Mouse (Mus musculus) limb, embryonic 12.5 days (tissue): ENCODE measurements around the gene Dnajc2. TPM values are rescaled to one million over a fixed set of nuclear protein-coding genes. Genes with fewer than 3 reads are reported as not detected.

Source experiments
- ATAC-seq: fragments of 200-750 bp; cut with Nextera tagmentation; 2 replicates; pipeline ENCODE4 v1.8.0; 2017; ENCODE audit warnings: low read depth, moderate TSS enrichment; ENCODE audit not compliant: insufficient number of reproducible peaks, insufficient read depth, low FRiP score, low TSS enrichment
- H3K27ac ChIP-seq: fragments of 300-500 bp; sonication (generic); 2 replicates; pipeline ENCODE4 v1.5.1; 2016; ENCODE audit warnings: mild to moderate bottlenecking, moderate library complexity
- H3K27me3 ChIP-seq: fragments of 300-500 bp; sonication (generic); 2 replicates; pipeline ENCODE4 v1.6.1; 2016; ENCODE audit warnings: mild to moderate bottlenecking, moderate library complexity
- H3K36me3 ChIP-seq: fragments of 300-500 bp; sonication (generic); 2 replicates; pipeline ENCODE4 v1.6.1; 2016; ENCODE audit warnings: mild to moderate bottlenecking, moderate library complexity
- H3K4me1 ChIP-seq: fragments of 300-500 bp; sonication (generic); replicated peaks from 2 replicates; pipeline ENCODE4 v1.6.1; 2016
- H3K4me2 ChIP-seq: fragments of 300-500 bp; sonication (generic); 2 replicates; pipeline ENCODE4 v1.6.1; 2016; ENCODE audit warnings: mild to moderate bottlenecking, moderate library complexity
- H3K4me3 ChIP-seq: fragments of 300-500 bp; sonication (generic); replicated peaks from 2 replicates; pipeline ENCODE4 v1.5.1; 2016; ENCODE audit warnings: mild to moderate bottlenecking
- H3K9ac ChIP-seq: fragments of 300-500 bp; sonication (generic); replicated peaks from 2 replicates; pipeline ENCODE4 v1.6.1; 2016; ENCODE audit warnings: mild to moderate bottlenecking, moderate library complexity
- H3K9me3 ChIP-seq: fragments of 300-500 bp; sonication (generic); 2 replicates; pipeline ENCODE4 v1.6.1; 2016; ENCODE audit warnings: mild to moderate bottlenecking, moderate library complexity
- WGBS: fragments of 180-500 bp; shearing (Covaris S2); methylation state at CpG from one replicate; pipeline ENCODE4 v1.1.7; 2016; 5-methylcytosine and 5-hydroxymethylcytosine counted together
- polyA plus RNA-seq: library from polyadenylated mRNA; unstranded; fragments of >200 nt; fragmentation: Nextera tagmentation; extraction: Ambion mirVana; gene quantifications from 2 replicates; pipeline ENCODE4 v1.2.1, GENCODE M21; 2016

Dnajc2 gene
- polyA plus RNA-seq = 79.7 and 81.9 TPM in 2 replicates

DNA sequence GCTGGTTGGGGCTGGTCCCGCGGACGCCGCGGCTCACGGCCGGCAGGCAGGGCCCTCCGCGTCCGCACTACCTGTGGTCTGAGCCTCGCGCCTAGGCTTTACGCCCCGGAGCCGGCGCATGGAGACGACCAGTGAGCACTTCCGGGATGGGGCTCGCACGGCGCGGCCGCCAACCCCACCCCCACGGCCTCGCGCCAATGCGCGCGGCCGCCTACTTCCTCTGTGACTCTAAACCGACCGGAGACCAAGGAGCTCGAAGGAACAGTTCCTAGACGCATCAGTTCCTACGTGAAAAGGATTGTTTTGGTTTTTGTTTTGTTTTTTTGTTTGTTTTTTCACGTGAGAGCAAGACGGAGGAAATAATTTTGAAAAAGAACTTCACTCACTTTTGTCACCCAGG, at the start of gene Dnajc2, which contains the start of gene Psmc2:
Dnajc2 (minus strand) TSS at position 199 of the 400 bp plus-strand sequence.
Psmc2 (plus strand) TSS at position 231 of the 400 bp plus-strand sequence.
- Histone ChIP-seq H3K27me3 (no peaks in the 10 kb centered on the region), H3K9me3 (no peaks in the 10 kb centered on the region), H3K27ac (peak within 1 kb of the TSS; percentile 83), H3K4me1 (peaks cover 25% of the 10 kb centered on the region), H3K36me3 (peaks cover 42% of the 10 kb centered on the region), H3K4me3 (peak within 1 kb of the TSS; percentile 88), H3K9ac (peak within 1 kb of the TSS; percentile 88), H3K4me2 (peak within 1 kb of the TSS; percentile 74)
- peak; percentile 94 for ATAC-seq
- WGBS = under 1% methylated on average over 37 of the region's 37 CpGs

DNA sequence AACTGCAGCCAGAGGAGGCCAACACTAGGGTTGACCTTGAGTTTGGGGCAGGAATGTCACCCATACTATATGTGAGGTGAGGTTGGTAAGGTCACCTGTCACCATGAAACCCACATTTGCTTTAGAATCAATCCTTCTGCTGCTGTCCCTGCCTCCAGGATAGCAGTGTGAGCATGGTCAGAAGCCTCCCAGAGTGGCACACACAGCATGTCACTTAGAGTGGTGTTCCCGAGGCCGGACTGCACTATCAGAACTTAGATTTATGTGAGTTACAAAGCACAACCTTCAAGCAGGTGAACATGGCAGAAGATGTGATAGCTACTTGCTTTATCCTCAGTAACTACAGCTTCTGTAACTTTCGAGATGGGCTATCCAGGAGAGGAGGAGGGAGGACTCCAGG, 46.7 kb upstream of the Dnajc2 start:
- ATAC-seq = no peak
- Histone ChIP-seq H3K27ac (no peak overlapping the region), H3K4me1 (no peaks in the 10 kb centered on the region), H3K4me3 (no peak overlapping the region), H3K27me3 (no peaks in the 10 kb centered on the region), H3K4me2 (no peak overlapping the region), H3K9ac (no peak overlapping the region), H3K36me3 (no peaks in the 10 kb centered on the region), H3K9me3 (no peaks in the 10 kb centered on the region)
- WGBS = 74% methylated on average over 3 of the region's 3 CpGs

DNA sequence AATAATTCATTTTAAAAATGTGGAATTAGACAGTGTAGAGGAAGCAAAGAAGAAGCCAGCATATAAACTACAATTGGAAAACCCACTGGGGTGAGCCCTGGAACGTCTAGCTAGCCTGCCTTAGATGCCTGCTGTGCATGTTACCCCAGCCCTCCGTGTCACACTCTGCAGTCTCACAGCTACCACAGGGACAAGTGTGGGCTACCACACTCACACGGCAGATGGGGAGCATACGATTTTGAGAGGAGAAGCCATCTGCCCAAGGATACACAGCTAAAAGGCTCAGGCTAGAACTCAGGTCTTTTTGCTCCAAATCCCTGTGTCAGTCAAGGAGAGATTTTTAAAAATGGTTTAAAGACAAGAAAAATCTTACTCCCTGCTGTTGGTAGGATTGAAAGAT, 43.8 kb upstream of the Dnajc2 start:
- no peak overlapping the region for H3K9ac ChIP-seq
- H3K27me3 ChIP-seq = no peaks in the 10 kb centered on the region
- H3K4me1 ChIP-seq = no peaks in the 10 kb centered on the region
- no peaks in the 10 kb centered on the region for H3K9me3 ChIP-seq
- no peak overlapping the region for H3K4me2 ChIP-seq
- no peaks in the 10 kb centered on the region for H3K36me3 ChIP-seq
- no peak overlapping the region for H3K27ac ChIP-seq
- ATAC-seq = no peak
- 75% methylated on average over 4 of the region's 4 CpGs for WGBS
- no peak overlapping the region for H3K4me3 ChIP-seq

DNA sequence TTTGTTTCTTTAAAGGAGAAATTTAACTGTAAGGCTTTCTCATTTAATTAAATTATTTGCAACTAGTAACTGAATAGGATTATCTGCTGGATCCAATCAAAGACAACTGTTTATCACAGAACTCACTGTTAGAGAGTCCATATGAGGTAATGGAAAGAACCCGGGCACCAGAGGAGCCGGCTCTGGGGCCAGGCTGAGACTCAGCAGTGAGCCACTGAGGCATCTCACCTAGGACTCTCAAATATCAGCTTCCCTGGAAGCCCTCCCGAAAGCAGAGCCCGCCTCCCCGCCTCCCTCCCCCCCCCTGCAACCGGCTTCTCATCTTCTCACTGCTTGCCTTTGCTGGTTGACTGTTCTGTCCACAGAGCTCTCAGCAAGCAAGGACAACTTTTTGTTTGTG, 42.6 kb upstream of the Dnajc2 start:
- Histone ChIP-seq H3K27me3 (no peaks in the 10 kb centered on the region), H3K27ac (no peak overlapping the region), H3K4me1 (no peaks in the 10 kb centered on the region), H3K9ac (no peak overlapping the region), H3K4me2 (no peak overlapping the region), H3K9me3 (no peaks in the 10 kb centered on the region), H3K4me3 (no peak overlapping the region), H3K36me3 (no peaks in the 10 kb centered on the region)
- WGBS = 12% methylated on average over 6 of the region's 6 CpGs
- ATAC-seq = no peak

DNA sequence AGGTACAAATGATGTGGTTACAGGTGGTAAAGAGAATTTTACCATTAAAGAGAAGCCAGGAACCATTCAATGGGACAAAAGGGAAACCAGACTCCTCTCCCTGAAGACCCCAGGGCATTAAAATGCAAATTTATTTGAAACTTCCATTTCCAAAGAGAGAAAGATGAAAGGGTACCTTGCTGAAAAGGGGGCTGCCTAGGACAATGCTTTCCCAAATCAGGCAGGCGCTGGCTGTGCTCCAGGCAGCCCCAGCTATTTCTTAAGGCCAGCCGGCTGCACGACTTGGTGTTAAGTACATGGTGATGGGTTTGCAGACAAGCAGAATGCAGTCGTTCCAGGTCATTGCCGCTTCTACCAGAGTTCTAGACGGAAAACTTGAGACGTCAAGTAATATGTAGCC, 41.3 kb upstream of the Dnajc2 start:
- WGBS = 47% methylated on average over 7 of the region's 7 CpGs
- H3K4me2 ChIP-seq = no peak overlapping the region
- H3K4me3 ChIP-seq = no peak overlapping the region
- no peaks in the 10 kb centered on the region for H3K4me1 ChIP-seq
- no peak overlapping the region for H3K9ac ChIP-seq
- H3K36me3 ChIP-seq = no peaks in the 10 kb centered on the region
- no peaks in the 10 kb centered on the region for H3K9me3 ChIP-seq
- ATAC-seq = no peak
- H3K27me3 ChIP-seq = no peaks in the 10 kb centered on the region
- H3K27ac ChIP-seq = no peak overlapping the region

DNA sequence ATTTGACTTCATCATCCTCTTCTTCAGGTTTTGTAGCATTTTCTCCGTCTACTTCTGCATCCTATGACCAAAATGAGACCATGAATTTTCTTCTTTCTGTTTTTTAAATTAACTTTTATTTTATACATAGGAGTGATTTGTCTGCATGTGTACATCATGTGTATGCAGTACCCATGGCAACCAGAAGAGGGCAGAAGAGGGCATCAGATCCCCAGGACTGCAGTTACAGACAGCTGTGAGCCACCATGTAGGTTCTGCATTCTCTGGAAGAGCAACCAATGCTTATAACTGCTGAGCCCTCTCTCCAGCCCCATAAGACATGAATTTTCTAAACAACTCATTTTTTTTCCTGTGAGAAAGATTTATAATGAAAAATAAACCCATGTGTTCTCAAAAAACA, 28.9 kb upstream of the Dnajc2 start:
- 39% methylated on average over 1 of the region's 1 CpGs for WGBS
- H3K36me3 ChIP-seq = no peaks in the 10 kb centered on the region
- H3K27ac ChIP-seq = no peak overlapping the region
- H3K4me2 ChIP-seq = no peak overlapping the region
- H3K9me3 ChIP-seq = no peaks in the 10 kb centered on the region
- no peak overlapping the region for H3K9ac ChIP-seq
- H3K4me3 ChIP-seq = no peak overlapping the region
- no peak for ATAC-seq
- H3K4me1 ChIP-seq = peaks cover 3% of the 10 kb centered on the region; the same call in 1 of the 2 replicates
- no peaks in the 10 kb centered on the region for H3K27me3 ChIP-seq

DNA sequence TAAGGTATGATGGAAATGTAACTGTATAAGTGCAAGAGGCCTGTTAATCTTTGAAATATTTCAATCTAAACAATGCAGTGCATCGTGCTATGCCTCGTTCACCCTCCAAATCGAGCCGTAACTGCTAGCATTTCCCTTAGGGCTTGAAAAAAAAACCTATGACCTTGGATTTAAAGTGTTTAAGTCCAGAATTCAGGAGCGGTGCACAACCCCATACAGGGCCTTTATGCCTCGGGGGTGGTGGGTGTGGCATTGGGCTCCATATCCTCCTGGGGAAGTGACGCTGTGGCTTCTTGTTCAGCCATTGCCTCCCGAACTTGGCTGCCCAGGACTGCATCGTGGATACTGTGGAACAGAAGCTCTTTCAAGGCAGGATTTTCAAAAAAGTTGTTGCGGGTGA, 25.9 kb upstream of the Dnajc2 start:
- ATAC-seq = no peak
- Histone ChIP-seq H3K4me1 (peaks cover under 1% of the 10 kb centered on the region; the same call in 1 of the 2 replicates), H3K4me2 (no peak overlapping the region), H3K27me3 (no peaks in the 10 kb centered on the region), H3K36me3 (no peaks in the 10 kb centered on the region), H3K9ac (no peak overlapping the region), H3K27ac (no peak overlapping the region), H3K4me3 (no peak overlapping the region), H3K9me3 (no peaks in the 10 kb centered on the region)
- 74% methylated on average over 10 of the region's 10 CpGs for WGBS

DNA sequence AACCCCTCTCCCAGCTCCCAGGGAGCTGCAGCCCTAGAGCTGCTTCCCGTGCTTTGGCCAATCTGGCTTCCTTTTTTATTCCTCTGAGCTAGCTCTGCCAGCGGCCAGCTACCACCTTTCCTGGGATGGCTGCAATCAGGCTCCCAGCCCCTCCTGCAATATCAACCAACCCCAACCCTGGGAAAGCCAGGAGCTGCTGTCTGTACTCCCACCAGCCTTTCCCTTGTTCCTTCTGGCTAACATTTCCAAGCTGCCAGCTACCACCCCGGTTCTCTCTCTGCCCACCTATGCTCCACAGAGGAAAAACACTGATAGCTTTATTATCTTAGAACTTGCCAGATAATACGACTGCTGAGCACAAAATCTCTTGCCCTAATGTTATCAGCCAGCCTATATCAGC, 19.8 kb upstream of the Dnajc2 start:
- Histone ChIP-seq H3K4me2 (no peak overlapping the region), H3K4me3 (no peak overlapping the region), H3K4me1 (no peaks in the 10 kb centered on the region), H3K36me3 (peaks cover 44% of the 10 kb centered on the region), H3K27me3 (no peaks in the 10 kb centered on the region), H3K9ac (no peak overlapping the region), H3K27ac (no peak overlapping the region), H3K9me3 (no peaks in the 10 kb centered on the region)
- WGBS = 83% methylated on average over 4 of the region's 4 CpGs
- ATAC-seq = no peak

DNA sequence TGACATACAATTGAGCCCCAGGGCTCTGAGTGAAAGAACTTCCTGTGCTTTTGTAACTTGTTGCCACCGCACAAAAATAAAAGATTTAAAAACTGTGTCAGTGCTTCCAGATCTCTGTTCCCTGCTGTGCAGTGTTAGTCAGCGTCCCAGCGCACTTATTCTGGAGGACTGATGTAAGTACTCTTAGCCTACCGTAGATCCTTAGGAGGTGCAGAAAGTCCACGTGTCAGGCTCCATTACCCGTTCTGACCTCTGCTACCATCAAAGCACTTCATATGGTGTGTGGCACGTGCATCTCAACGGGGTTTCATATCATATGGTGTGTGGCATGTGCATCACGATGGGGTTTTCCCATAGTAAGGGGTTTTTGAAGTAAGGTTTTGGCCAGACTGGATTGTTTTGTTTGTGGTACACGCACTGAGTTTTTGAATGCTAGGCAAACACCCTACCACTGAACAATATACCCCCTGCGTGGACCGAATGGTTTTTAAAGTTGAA, 18.7 kb upstream of the Dnajc2 start:
- Histone ChIP-seq H3K4me2 (no peak overlapping the region), H3K27me3 (no peaks in the 10 kb centered on the region), H3K9ac (no peak overlapping the region), H3K27ac (no peak overlapping the region), H3K4me1 (no peaks in the 10 kb centered on the region), H3K4me3 (no peak overlapping the region), H3K36me3 (peaks cover 53% of the 10 kb centered on the region), H3K9me3 (no peaks in the 10 kb centered on the region)
- no peak for ATAC-seq
- WGBS = 95% methylated on average over 12 of the region's 12 CpGs

DNA sequence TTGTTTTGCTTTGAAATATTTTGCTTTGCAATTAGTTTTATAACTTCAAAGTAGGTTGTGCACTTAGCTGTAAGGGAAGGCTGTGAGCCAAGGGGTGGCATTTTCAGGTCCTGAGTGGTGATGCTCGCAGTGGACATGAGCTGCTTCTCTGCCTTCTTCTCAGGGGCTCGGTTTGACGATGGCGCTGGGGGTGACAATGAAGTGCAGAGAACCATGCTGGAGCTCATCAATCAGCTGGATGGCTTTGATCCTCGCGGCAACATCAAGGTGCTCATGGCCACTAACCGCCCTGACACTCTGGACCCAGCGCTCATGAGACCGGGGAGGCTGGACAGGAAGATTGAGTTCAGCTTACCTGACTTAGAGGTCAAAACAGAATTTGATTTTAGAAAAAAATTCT, 17.9 kb upstream of the Dnajc2 start:
- Histone ChIP-seq H3K9me3 (no peaks in the 10 kb centered on the region), H3K9ac (no peak overlapping the region), H3K4me3 (no peak overlapping the region), H3K27ac (no peak overlapping the region), H3K4me1 (no peaks in the 10 kb centered on the region), H3K27me3 (no peaks in the 10 kb centered on the region), H3K36me3 (peaks cover 60% of the 10 kb centered on the region), H3K4me2 (no peak overlapping the region)
- whole genome bisulfite sequencing = 90% methylated on average over 9 of the region's 9 CpGs
- no peak for ATAC-seq

DNA sequence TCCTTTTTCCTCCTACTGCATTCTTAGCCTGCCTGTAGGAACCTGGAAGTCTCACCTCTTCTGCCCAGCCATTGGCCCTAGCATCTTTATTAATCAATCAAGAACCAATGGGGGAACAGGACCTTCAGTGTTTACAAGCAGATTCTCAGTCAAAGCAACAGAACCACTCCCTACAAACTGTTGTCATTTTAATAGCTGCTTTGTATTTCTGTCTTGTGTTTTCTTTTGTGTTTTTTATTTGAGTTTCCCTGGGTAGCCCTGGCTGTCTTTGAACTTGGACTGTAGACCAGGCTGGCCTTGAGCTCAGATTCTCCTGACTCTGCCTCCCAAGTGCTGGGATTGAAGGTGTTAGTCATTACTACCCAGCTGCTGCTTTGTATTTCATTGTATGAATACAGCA, 7.1 kb upstream of the Dnajc2 start:
- Histone ChIP-seq H3K9ac (no peak overlapping the region), H3K27me3 (no peaks in the 10 kb centered on the region), H3K9me3 (no peaks in the 10 kb centered on the region), H3K36me3 (peaks cover 44% of the 10 kb centered on the region), H3K4me3 (no peak overlapping the region), H3K4me1 (peaks cover 20% of the 10 kb centered on the region), H3K4me2 (no peak overlapping the region), H3K27ac (no peak overlapping the region)
- no peak for ATAC-seq

DNA sequence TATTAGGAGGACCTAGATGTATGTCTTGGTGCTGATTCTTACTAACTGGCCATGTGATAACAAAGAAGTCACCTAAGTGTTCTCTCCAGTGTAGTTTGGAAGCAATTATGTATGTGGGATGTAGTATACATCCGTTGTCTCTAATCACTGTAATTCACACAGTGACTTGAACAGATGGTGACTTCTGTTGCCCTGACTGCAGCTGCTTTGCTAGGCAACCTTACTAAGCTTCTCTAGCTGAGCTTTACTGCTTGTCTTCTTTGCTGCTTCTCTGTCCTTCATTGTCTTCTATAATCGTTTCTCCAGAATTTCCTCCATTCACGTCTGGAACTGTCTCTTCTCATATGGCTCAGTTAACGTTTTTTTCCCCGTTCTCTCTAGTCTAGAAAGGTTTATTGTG, 4.0 kb upstream of the Dnajc2 start:
- no peaks in the 10 kb centered on the region for H3K27me3 ChIP-seq
- H3K9ac ChIP-seq = no peak overlapping the region
- no peak overlapping the region for H3K4me2 ChIP-seq
- H3K36me3 ChIP-seq = peaks cover 24% of the 10 kb centered on the region
- no peak for ATAC-seq
- WGBS = 51% methylated on average over 5 of the region's 5 CpGs
- H3K4me1 ChIP-seq = peaks cover 25% of the 10 kb centered on the region
- no peak overlapping the region for H3K27ac ChIP-seq
- H3K9me3 ChIP-seq = no peaks in the 10 kb centered on the region
- H3K4me3 ChIP-seq = no peak overlapping the region
